Mouse (Mus musculus) testis, adult 2 months (tissue): ENCODE results near the gene Rgs8. TPM values are rescaled to one million over a fixed set of nuclear protein-coding genes. Genes with fewer than 3 reads are reported as not detected.

Experiments used
- H3K27ac ChIP-seq: fragments of 200-500 bp; 2 replicates; pipeline ENCODE4 v1.5.1; 2012; ENCODE audit warnings: low read depth, low read length; ENCODE audit not compliant: control insufficient read depth, insufficient read depth
- H3K27me3 ChIP-seq: fragments of 200-500 bp; 2 replicates; pipeline ENCODE4 v1.6.1; 2012; ENCODE audit warnings: mild to moderate bottlenecking, low read length, moderate library complexity; ENCODE audit not compliant: control insufficient read depth, insufficient read depth
- H3K36me3 ChIP-seq: fragments of 200-500 bp; 2 replicates; pipeline ENCODE4 v1.6.1; 2012; ENCODE audit warnings: mild to moderate bottlenecking, low read length; ENCODE audit not compliant: control insufficient read depth, insufficient read depth
- H3K4me1 ChIP-seq: fragments of 200-500 bp; 2 replicates; pipeline ENCODE4 v1.6.1; 2012; ENCODE audit warnings: low read length; ENCODE audit not compliant: control insufficient read depth, insufficient read depth
- H3K4me3 ChIP-seq: fragments of 200-500 bp; 2 replicates; pipeline ENCODE4 v1.5.1; 2012; ENCODE audit warnings: low read depth, mild to moderate bottlenecking, low read length, moderate library complexity, mixed read lengths; ENCODE audit not compliant: control insufficient read depth
- CTCF ChIP-seq: fragments of 200-500 bp; IDR thresholded peaks from 2 replicates; pipeline ENCODE4 v1.5.1; 2012; ENCODE audit warnings: low read depth, mild to moderate bottlenecking, inconsistent platforms, low read length, moderate library complexity; ENCODE audit not compliant: control insufficient read depth, insufficient read depth, insufficient replicate concordance
- POLR2A ChIP-seq: fragments of 200-500 bp; IDR thresholded peaks from 2 replicates; pipeline ENCODE4 v1.6.1; 2012; ENCODE audit warnings: low read depth, mild to moderate bottlenecking, inconsistent platforms, low read length, moderate library complexity; ENCODE audit not compliant: control insufficient read depth
- polyA plus RNA-seq: library from polyadenylated mRNA; depleted of rRNA; stranded (reverse); fragments of >200 nt; gene quantifications from 2 replicates; pipeline ENCODE4 v1.2.3, GENCODE M21; 2012

Rgs8 gene
- polyA plus RNA-seq, 1 experiment, result 0.06 TPM

DNA sequence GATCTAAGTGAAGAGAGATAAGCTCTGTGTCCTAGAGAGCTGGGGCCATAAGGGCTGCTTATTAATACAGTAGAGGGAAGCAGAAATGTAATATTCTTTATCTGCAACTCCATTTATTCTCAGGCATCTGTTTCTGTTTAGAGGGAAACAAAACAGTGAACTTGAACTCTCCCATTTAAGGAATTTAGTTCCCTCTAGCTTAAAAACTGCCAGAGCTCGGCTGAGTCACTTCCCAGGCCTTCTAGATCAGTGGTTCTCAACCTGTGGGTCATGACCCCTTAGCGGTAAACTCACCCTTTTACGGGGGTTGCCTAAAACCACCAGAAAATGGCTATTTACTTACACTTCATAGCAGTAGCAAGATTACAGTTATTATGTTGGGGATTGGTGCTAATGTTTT lies 32.8 kb downstream of the Rgs8 start:
- H3K4me1 ChIP-seq, result peaks cover under 1% of the 10 kb centered on the region; the same call in 1 of the 2 replicates
- no peak overlapping the region for H3K27ac ChIP-seq
- no peaks in the 10 kb centered on the region for H3K27me3 ChIP-seq
- H3K36me3 ChIP-seq, result no peaks in the 10 kb centered on the region
- H3K4me3 ChIP-seq, result no peak overlapping the region
- no peak for TF ChIP-seq POLR2A
- no peak for TF ChIP-seq CTCF

DNA sequence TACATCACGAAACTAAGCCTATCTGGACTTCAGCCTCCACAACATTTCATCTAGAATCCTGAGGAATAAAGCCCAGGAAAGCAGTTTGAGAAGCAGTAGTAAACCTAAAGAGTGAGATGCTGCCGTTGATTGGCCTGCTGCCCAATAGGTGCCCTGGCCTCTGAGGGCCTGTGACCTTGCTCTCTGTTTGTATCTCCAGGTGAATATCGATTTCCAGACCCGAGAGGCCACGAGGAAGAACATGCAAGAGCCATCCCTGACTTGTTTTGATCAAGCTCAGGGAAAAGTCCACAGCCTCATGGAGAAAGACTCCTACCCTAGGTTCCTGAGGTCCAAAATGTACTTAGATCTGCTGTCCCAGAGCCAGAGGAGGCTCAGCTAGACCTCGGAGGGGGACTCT lies 39.7 kb downstream of the Rgs8 start:
- Histone ChIP-seq H3K36me3 (no peaks in the 10 kb centered on the region), H3K4me3 (no peak overlapping the region), H3K27me3 (no peaks in the 10 kb centered on the region), H3K4me1 (0 out of 2 replicates have a peak, but pooled peaks cover under 1% of the 10 kb centered on the region), H3K27ac (no peak overlapping the region)
- TF ChIP-seq POLR2A (no peak), CTCF (no peak)

GRCm38 (mm10) chr1:153694372-153695120 lies 41.7 kb downstream of the Rgs8 start:
- no peak for TF ChIP-seq POLR2A
- no peak for TF ChIP-seq CTCF
- H3K4me1 ChIP-seq, result 0 out of 2 replicates have a peak, but pooled peaks cover 2% of the 10 kb centered on the region
- no peak overlapping the region for H3K4me3 ChIP-seq
- H3K27ac ChIP-seq, result no peak overlapping the region
- no peaks in the 10 kb centered on the region for H3K36me3 ChIP-seq
- no peaks in the 10 kb centered on the region for H3K27me3 ChIP-seq

- H3K4me1 ChIP-seq, result 0 out of 2 replicates have a peak, but pooled peaks cover 2% of the 10 kb centered on the region
- H3K27me3 ChIP-seq, result no peaks in the 10 kb centered on the region
- H3K4me3 ChIP-seq, result no peak overlapping the region
- TF ChIP-seq CTCF (no peak), POLR2A (no peak)
- H3K27ac ChIP-seq, result no peak overlapping the region
- H3K36me3 ChIP-seq, result no peaks in the 10 kb centered on the region
These were observed 42.6 kb downstream of the Rgs8 start for GRCm38 (mm10) chr1:153695398-153695797.

GRCm38 (mm10) chr1:153696093-153696492 lies 43.3 kb downstream of the Rgs8 start:
- Histone ChIP-seq H3K4me3 (no peak overlapping the region), H3K36me3 (no peaks in the 10 kb centered on the region), H3K27me3 (no peaks in the 10 kb centered on the region), H3K4me1 (0 out of 2 replicates have a peak, but pooled peaks cover 2% of the 10 kb centered on the region), H3K27ac (no peak overlapping the region)
- TF ChIP-seq POLR2A (no peak), CTCF (no peak)

DNA sequence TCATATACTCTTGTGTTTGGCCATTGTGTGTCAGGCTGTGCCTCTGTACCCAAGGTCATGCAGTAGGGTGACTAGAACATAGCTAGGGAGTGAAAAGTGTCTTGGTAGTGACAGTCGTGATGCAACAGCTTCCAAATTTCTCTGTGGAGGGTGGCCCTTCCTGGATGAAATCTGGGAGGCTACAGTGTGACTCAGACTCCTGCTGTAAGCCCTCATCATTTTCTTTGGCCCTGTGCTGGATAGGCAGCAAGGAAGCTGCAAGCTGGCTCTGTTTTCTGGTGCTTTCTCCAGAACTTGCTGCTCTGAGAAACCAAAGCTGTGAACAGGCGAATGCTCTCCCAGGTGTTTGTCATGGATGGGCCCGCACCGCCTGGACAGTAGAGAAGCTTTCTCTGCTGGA lies 43.7 kb downstream of the Rgs8 start:
- Histone ChIP-seq H3K27me3 (no peaks in the 10 kb centered on the region), H3K4me3 (no peak overlapping the region), H3K36me3 (no peaks in the 10 kb centered on the region), H3K4me1 (0 out of 2 replicates have a peak, but pooled peaks cover 2% of the 10 kb centered on the region), H3K27ac (no peak overlapping the region)
- no peak for TF ChIP-seq POLR2A

GRCm38 (mm10) chr1:153697581-153698251 lies 44.9 kb downstream of the Rgs8 start:
- TF ChIP-seq POLR2A, result no peak

More at GRCm38 (mm10) chr1:153697581-153698251, 44.9 kb downstream of the Rgs8 start:
- Histone ChIP-seq H3K4me3 (no peak overlapping the region), H3K27ac (no peak overlapping the region), H3K27me3 (no peaks in the 10 kb centered on the region), H3K4me1 (0 out of 2 replicates have a peak, but pooled peaks cover 2% of the 10 kb centered on the region), H3K36me3 (no peaks in the 10 kb centered on the region)
